Mouse (Mus musculus) frontal cortex, adult (tissue): ENCODE results near the gene Klk1b11.
"Not testable (repeated sequence)": the region's sequence is repeated elsewhere in the genome, so short reads cannot be mapped to it uniquely, and the experiment has no call there.

Experiments used
- ATAC-seq: cut with Nextera tagmentation; 2 replicates; pipeline ENCODE4 v1.9.2; 2017; ENCODE audit warnings: mild to moderate bottlenecking, moderate library complexity, mixed read lengths; ENCODE audit not compliant: low TSS enrichment

Klk1b11 gene

GRCm38 (mm10) chr7:43995577-43995976, at the start of gene Klk1b11:
Gene Klk1b11, plus strand, starts transcription at chr7:43995877.
- ATAC-seq: not testable (repeated sequence)

GRCm38 (mm10) chr7:43950364-43950763, 45.3 kb upstream of the Klk1b11 start, which contains the start of gene Klk1b8:
Gene Klk1b8, plus strand, starts transcription at chr7:43950664.
- no peak for ATAC-seq

- no peak for ATAC-seq
Observed at GRCm38 (mm10) chr7:43952703-43953102, 43.0 kb upstream of the Klk1b11 start.

GRCm38 (mm10) chr7:43966451-43966850, 29.2 kb upstream of the Klk1b11 start, which contains the start of gene Klk1b1:
Gene Klk1b1, plus strand, starts transcription at chr7:43966751.
- no peak for ATAC-seq

- no peak for ATAC-seq
Observed at GRCm38 (mm10) chr7:43967058-43967457, 28.6 kb upstream of the Klk1b11 start.

DNA sequence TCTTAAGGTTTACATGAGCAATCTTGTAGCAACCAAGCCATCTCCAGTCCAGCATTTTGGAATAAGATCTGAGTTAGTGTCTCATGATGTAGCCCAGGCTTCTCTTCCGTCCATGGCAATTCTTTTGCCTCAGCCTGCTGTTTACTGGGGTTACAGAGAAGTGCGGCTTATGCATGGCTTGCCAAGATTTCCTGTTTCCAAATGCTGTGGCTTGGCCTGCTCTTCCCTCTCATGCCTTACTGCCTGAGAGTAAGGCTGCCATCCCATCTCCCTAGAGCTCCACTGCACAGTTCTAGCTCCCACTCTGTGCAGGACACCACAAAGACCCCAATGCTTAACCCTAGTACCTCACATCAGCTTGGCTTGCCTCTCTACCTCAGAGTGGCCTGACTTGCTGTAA, 28.1 kb upstream of the Klk1b11 start:
- ATAC-seq: no peak

DNA sequence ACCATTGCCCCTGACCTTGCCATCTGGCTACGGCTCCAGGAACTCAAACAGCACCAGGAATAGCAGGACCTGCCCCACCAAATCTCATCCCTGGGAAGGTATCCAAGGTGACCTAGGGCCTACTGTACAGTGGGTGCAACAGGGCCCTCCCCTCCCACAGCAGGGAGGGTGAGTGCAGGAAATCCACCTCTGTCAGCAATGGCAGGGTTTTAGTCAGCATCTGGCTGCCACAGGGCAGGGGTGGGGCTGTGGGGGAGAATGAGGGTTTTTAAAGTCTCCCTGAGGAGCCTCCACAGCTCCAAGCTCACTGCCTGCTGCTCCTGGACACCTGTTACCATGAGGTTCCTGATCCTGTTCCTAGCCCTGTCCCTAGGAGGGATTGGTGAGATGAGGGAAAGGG, 19.9 kb upstream of the Klk1b11 start, which contains the start of gene Klk1b9:
Gene Klk1b9, plus strand, starts transcription at position 301 of the 400 bp plus-strand sequence.
- not testable (repeated sequence) for ATAC-seq

- no peak for ATAC-seq
Observed at GRCm38 (mm10) chr7:43985657-43986056, 10.0 kb upstream of the Klk1b11 start.

- ATAC-seq: not testable (repeated sequence)
Observed at GRCm38 (mm10) chr7:43994821-43995220, 856 bp upstream of the Klk1b11 start.

DNA sequence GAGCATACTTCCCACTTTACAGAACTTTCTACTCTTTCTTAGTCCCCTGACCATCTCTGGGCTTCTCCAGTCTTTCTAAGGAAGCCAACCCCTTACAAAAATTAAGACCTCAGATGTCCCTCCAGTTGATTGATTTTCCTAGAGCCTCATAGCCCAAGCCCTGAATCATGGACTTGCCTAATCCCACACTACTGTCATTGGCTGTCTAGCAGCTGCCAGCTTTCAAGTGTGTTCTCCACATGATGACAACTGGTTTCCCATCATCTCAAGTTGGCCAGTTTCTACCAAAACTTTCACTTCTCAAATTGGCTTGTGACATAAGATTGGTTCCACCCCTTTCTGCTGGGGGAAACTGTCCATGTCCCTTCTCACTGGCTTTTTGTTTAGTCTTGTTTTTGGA, 9.2 kb downstream of the Klk1b11 start:
- no peak for ATAC-seq

GRCm38 (mm10) chr7:44011868-44012267, 16.2 kb downstream of the Klk1b11 start, which contains the start of gene Klk1b26:
Gene Klk1b26, plus strand, starts transcription at chr7:44012168.
- ATAC-seq: not testable (repeated sequence)

GRCm38 (mm10) chr7:44014666-44015065, 19.0 kb downstream of the Klk1b11 start:
- peak; percentile 44 for ATAC-seq

GRCm38 (mm10) chr7:44015071-44015470, 19.4 kb downstream of the Klk1b11 start:
- peak; percentile 52 for ATAC-seq
